Mouse (Mus musculus): ENCODE measurements at regions not wholly inside any gene's neighbourhood (a gene's known extent, or its start where the extent isn't known, plus 50 kb on each side); places are given as distances from the start of the nearest gene placed in this dataset.

- no peak for TF ChIP-seq POLR2A (IDR thresholded peaks at IDR 0.05; ENCODE audit: low read depth, low read length)
- TF ChIP-seq CTCF (IDR thresholded peaks at IDR 0.05; ENCODE audit: extremely low read depth, insufficient read length, insufficient replicate concordance, low read depth, low read length): no peak
Observed at GRCm38 (mm10) chr3:34454026-34454624, 196.1 kb upstream of the Sox2 start.
